Mouse (Mus musculus): ENCODE measurements at regions not wholly inside any gene's neighbourhood (a gene's known extent, or its start where the extent isn't known, plus 50 kb on each side); places are given as distances from the start of the nearest gene placed in this dataset.

GRCm38 (mm10) chr1:125149817-125150216, 285.7 kb downstream of the Actr3 start:
- no peak for DNase-seq (ENCODE audit: low spot score)

- no peak for DNase-seq (ENCODE audit: low spot score)
These were observed 311.7 kb downstream of the Actr3 start for GRCm38 (mm10) chr1:125123861-125124260.

- DNase-seq (ENCODE audit: low spot score), result no peak
These were observed 334.9 kb downstream of the Actr3 start for GRCm38 (mm10) chr1:125100596-125100995.

GRCm38 (mm10) chr1:125084906-125085305, 350.6 kb downstream of the Actr3 start:
- no peak for DNase-seq (ENCODE audit: low spot score)

GRCm38 (mm10) chr1:125039572-125040326, 395.8 kb downstream of the Actr3 start:
- DNase-seq (ENCODE audit: low spot score), result no peak

- DNase-seq (ENCODE audit: low spot score), result no peak
These were observed 422.2 kb downstream of the Actr3 start for GRCm38 (mm10) chr1:125013301-125013700.

GRCm38 (mm10) chr1:125011893-125012292, 423.6 kb downstream of the Actr3 start:
- DNase-seq (ENCODE audit: low spot score), result no peak

GRCm38 (mm10) chr1:124997577-124997976, 437.9 kb downstream of the Actr3 start:
- DNase-seq (ENCODE audit: low spot score), result no peak

GRCm38 (mm10) chr1:124950849-124951248, 484.7 kb downstream of the Actr3 start:
- no peak for DNase-seq (ENCODE audit: low spot score)

GRCm38 (mm10) chr1:124904373-124904772, 531.2 kb downstream of the Actr3 start:
- DNase-seq (ENCODE audit: low spot score), result no peak

GRCm38 (mm10) chr1:124871148-124871547, 564.4 kb downstream of the Actr3 start:
- no peak for DNase-seq (ENCODE audit: low spot score)

GRCm38 (mm10) chr1:124866248-124866647, 569.3 kb downstream of the Actr3 start:
- no peak for DNase-seq (ENCODE audit: low spot score)

- no peak for DNase-seq (ENCODE audit: low spot score)
These were observed 589.8 kb downstream of the Actr3 start for GRCm38 (mm10) chr1:124845681-124846080.

- no peak for DNase-seq (ENCODE audit: low spot score)
These were observed 609.8 kb downstream of the Actr3 start for GRCm38 (mm10) chr1:124825717-124826116.

GRCm38 (mm10) chr1:124793026-124793425, 642.5 kb downstream of the Actr3 start:
- no peak for DNase-seq (ENCODE audit: low spot score)

GRCm38 (mm10) chr1:124790646-124791045, 644.9 kb downstream of the Actr3 start:
- DNase-seq (ENCODE audit: low spot score), result no peak

GRCm38 (mm10) chr1:124790130-124790529, 645.4 kb downstream of the Actr3 start:
- DNase-seq (ENCODE audit: low spot score), result no peak

GRCm38 (mm10) chr1:124783066-124783465, 652.5 kb downstream of the Actr3 start:
- DNase-seq (ENCODE audit: low spot score), result no peak

GRCm38 (mm10) chr1:124777685-124778084, 657.8 kb downstream of the Actr3 start:
- no peak for DNase-seq (ENCODE audit: low spot score)

- DNase-seq (ENCODE audit: low spot score), result no peak
These were observed 678.8 kb downstream of the Actr3 start for GRCm38 (mm10) chr1:124756721-124757120.

GRCm38 (mm10) chr1:124739777-124740176, 694.4 kb upstream of the Dpp10 start:
- DNase-seq (ENCODE audit: low spot score), result no peak

- DNase-seq (ENCODE audit: low spot score), result no peak
These were observed 685.0 kb upstream of the Dpp10 start for GRCm38 (mm10) chr1:124730364-124730763.

- DNase-seq (ENCODE audit: low spot score), result no peak
These were observed 672.7 kb upstream of the Dpp10 start for GRCm38 (mm10) chr1:124718065-124718464.

- DNase-seq (ENCODE audit: low spot score), result no peak
These were observed 660.9 kb upstream of the Dpp10 start for GRCm38 (mm10) chr1:124706246-124706645.
